Mouse (Mus musculus) limb, embryonic 12.5 days (tissue): ENCODE results near the gene Acp1. TPM values are rescaled to one million over a fixed set of nuclear protein-coding genes. Genes with fewer than 3 reads are reported as not detected.

Experiments used
- ATAC-seq: fragments of 200-750 bp; cut with Nextera tagmentation; 2 replicates; pipeline ENCODE4 v1.8.0; 2017; ENCODE audit warnings: low read depth, moderate TSS enrichment; ENCODE audit not compliant: insufficient number of reproducible peaks, insufficient read depth, low FRiP score, low TSS enrichment
- H3K27ac ChIP-seq: fragments of 300-500 bp; sonication (generic); 2 replicates; pipeline ENCODE4 v1.5.1; 2016; ENCODE audit warnings: mild to moderate bottlenecking, moderate library complexity
- H3K27me3 ChIP-seq: fragments of 300-500 bp; sonication (generic); 2 replicates; pipeline ENCODE4 v1.6.1; 2016; ENCODE audit warnings: mild to moderate bottlenecking, moderate library complexity
- H3K36me3 ChIP-seq: fragments of 300-500 bp; sonication (generic); 2 replicates; pipeline ENCODE4 v1.6.1; 2016; ENCODE audit warnings: mild to moderate bottlenecking, moderate library complexity
- H3K4me1 ChIP-seq: fragments of 300-500 bp; sonication (generic); replicated peaks from 2 replicates; pipeline ENCODE4 v1.6.1; 2016
- H3K4me2 ChIP-seq: fragments of 300-500 bp; sonication (generic); 2 replicates; pipeline ENCODE4 v1.6.1; 2016; ENCODE audit warnings: mild to moderate bottlenecking, moderate library complexity
- H3K4me3 ChIP-seq: fragments of 300-500 bp; sonication (generic); replicated peaks from 2 replicates; pipeline ENCODE4 v1.5.1; 2016; ENCODE audit warnings: mild to moderate bottlenecking
- H3K9ac ChIP-seq: fragments of 300-500 bp; sonication (generic); replicated peaks from 2 replicates; pipeline ENCODE4 v1.6.1; 2016; ENCODE audit warnings: mild to moderate bottlenecking, moderate library complexity
- H3K9me3 ChIP-seq: fragments of 300-500 bp; sonication (generic); 2 replicates; pipeline ENCODE4 v1.6.1; 2016; ENCODE audit warnings: mild to moderate bottlenecking, moderate library complexity
- WGBS: fragments of 180-500 bp; shearing (Covaris S2); methylation state at CpG from one replicate; pipeline ENCODE4 v1.1.7; 2016; 5-methylcytosine and 5-hydroxymethylcytosine counted together
- polyA plus RNA-seq: library from polyadenylated mRNA; unstranded; fragments of >200 nt; fragmentation: Nextera tagmentation; extraction: Ambion mirVana; gene quantifications from 2 replicates; pipeline ENCODE4 v1.2.1, GENCODE M21; 2016

Gene Acp1
- polyA plus RNA-seq, 1 experiment from 2014 or later = 164 TPM

DNA sequence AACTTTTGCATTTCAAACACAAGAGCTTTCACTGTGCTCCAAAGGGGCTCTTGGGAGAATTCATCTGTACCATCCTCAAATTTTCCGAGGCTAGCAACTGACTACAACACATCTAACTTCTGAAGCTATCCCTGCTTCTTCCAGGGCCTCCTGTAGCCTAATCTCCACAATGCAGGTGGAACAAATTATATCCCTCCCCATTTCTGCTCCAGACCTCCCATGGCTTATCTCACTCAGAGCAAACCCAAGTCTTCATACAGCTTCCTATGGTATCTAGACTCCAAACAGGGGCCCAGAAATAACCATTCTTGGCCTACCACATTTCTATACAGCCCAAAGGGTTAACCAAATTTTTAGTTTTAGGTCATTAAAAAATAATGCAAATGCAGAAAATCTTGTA is 2.7 kb downstream of the Acp1 start:
- Histone ChIP-seq H3K4me2 (no peak overlapping the region), H3K9ac (no peak overlapping the region), H3K4me3 (no peak overlapping the region), H3K27ac (no peak overlapping the region), H3K4me1 (peaks cover 17% of the 10 kb centered on the region), H3K9me3 (no peaks in the 10 kb centered on the region), H3K36me3 (peaks cover 12% of the 10 kb centered on the region), H3K27me3 (no peaks in the 10 kb centered on the region)
- no peak for ATAC-seq
- 91% methylated on average over 1 of the region's 1 CpGs for WGBS

GRCm38 (mm10) chr12:30897039-30897438 is 14.3 kb downstream of the Acp1 start:
- no peaks in the 10 kb centered on the region for H3K27me3 ChIP-seq
- no peaks in the 10 kb centered on the region for H3K9me3 ChIP-seq
- no peak overlapping the region for H3K4me2 ChIP-seq
- H3K27ac ChIP-seq = no peak overlapping the region
- 95% methylated on average over 4 of the region's 4 CpGs for whole genome bisulfite sequencing
- no peaks in the 10 kb centered on the region for H3K4me1 ChIP-seq
- H3K4me3 ChIP-seq = no peak overlapping the region
- H3K9ac ChIP-seq = no peak overlapping the region
- ATAC-seq = no peak
- H3K36me3 ChIP-seq = peaks cover 35% of the 10 kb centered on the region

DNA sequence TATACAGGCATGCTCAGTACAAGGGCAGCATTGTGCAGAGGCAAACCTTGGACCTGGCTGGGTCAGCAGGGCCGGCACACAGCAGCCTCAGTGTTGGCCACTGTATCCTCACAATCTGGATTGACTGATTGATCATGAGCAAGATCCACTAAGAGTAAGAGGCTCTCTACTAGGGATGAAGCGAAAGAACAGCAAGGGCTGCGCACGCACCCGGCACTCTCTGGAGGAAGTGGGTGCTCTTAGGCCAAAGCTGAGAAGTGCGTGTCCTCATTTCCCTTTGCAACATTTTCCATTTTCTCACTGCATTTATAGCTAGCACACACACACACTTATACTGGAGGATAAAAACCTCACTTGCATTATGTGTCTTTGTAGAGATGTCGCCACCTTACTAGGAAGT is 20.0 kb downstream of the Acp1 start:
- Histone ChIP-seq H3K4me1 (no peaks in the 10 kb centered on the region), H3K36me3 (peaks cover 10% of the 10 kb centered on the region), H3K27ac (no peak overlapping the region), H3K4me2 (no peak overlapping the region), H3K9ac (no peak overlapping the region), H3K27me3 (peaks cover 15% of the 10 kb centered on the region), H3K4me3 (no peak overlapping the region), H3K9me3 (no peaks in the 10 kb centered on the region)
- 85% methylated on average over 7 of the region's 7 CpGs for WGBS
- no peak for ATAC-seq

- WGBS = 36% methylated on average over 5 of the region's 5 CpGs
- ATAC-seq = no peak
- Histone ChIP-seq H3K4me2 (no peak overlapping the region), H3K36me3 (peaks cover 7% of the 10 kb centered on the region), H3K4me1 (no peaks in the 10 kb centered on the region), H3K27ac (no peak overlapping the region), H3K9ac (no peak overlapping the region), H3K27me3 (peaks cover 29% of the 10 kb centered on the region), H3K4me3 (no peak overlapping the region), H3K9me3 (no peaks in the 10 kb centered on the region)
Measured at GRCm38 (mm10) chr12:30890067-30890466, 21.3 kb downstream of the Acp1 start.

GRCm38 (mm10) chr12:30888003-30888402 is 23.4 kb downstream of the Acp1 start:
- WGBS = 81% methylated on average over 4 of the region's 4 CpGs
- no peak for ATAC-seq
- H3K27ac ChIP-seq = no peak overlapping the region
- peaks cover 16% of the 10 kb centered on the region for H3K4me1 ChIP-seq
- no peaks in the 10 kb centered on the region for H3K9me3 ChIP-seq
- H3K9ac ChIP-seq = no peak overlapping the region
- no peak overlapping the region for H3K4me2 ChIP-seq
- peaks cover 50% of the 10 kb centered on the region for H3K27me3 ChIP-seq
- H3K36me3 ChIP-seq = no peaks in the 10 kb centered on the region
- no peak overlapping the region for H3K4me3 ChIP-seq

GRCm38 (mm10) chr12:30885891-30886290 is 25.5 kb downstream of the Acp1 start:
- Histone ChIP-seq H3K9ac (no peak overlapping the region), H3K27ac (no peak overlapping the region), H3K27me3 (peaks cover 64% of the 10 kb centered on the region), H3K4me1 (peaks cover 16% of the 10 kb centered on the region), H3K36me3 (no peaks in the 10 kb centered on the region), H3K4me3 (no peak overlapping the region), H3K9me3 (no peaks in the 10 kb centered on the region), H3K4me2 (no peak overlapping the region)
- no peak for ATAC-seq
- WGBS = 81% methylated on average over 6 of the region's 6 CpGs

DNA sequence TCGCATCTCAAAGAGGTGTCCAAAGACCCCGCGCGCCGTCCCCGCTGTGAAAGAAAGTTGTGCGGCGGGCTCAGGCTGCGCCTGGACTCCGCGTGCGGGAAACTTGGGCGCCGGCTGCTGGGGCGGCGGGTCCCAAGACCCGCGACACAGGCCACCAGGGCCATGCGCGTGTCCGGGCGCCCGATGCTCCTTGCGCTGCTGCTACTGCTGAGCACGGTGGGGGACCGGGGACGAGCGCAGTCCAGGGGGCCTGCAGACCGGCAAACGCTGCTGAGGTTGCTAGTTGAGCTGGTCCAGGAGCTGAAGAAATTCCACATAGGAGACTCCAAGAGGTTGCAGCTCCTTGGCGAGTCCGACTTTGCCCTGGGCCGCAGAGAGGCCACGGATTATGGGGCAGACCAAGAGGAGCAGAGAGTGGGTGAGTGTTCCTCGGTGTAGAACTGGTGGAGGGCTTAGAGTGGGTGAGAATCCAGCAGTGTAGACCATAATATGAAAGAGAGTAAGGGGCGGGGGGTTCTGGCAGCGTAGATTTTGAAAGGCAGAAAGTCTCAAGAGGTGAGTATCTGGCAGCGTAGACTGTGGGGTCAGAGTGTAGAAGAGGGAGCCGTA is 26.7 kb downstream of the Acp1 start:
- 9% methylated on average over 39 of the region's 39 CpGs for WGBS
- H3K27me3 ChIP-seq = peaks cover 66% of the 10 kb centered on the region
- H3K4me1 ChIP-seq = peaks cover 16% of the 10 kb centered on the region
- no peaks in the 10 kb centered on the region for H3K36me3 ChIP-seq
- ATAC-seq = peak; percentile 52
- peak overlapping the region; percentile 59 for H3K9ac ChIP-seq
- H3K4me3 ChIP-seq = peak overlapping the region; percentile 53
- H3K4me2 ChIP-seq = peak overlapping the region; percentile 96
- H3K27ac ChIP-seq = no peak overlapping the region
- no peaks in the 10 kb centered on the region for H3K9me3 ChIP-seq

DNA sequence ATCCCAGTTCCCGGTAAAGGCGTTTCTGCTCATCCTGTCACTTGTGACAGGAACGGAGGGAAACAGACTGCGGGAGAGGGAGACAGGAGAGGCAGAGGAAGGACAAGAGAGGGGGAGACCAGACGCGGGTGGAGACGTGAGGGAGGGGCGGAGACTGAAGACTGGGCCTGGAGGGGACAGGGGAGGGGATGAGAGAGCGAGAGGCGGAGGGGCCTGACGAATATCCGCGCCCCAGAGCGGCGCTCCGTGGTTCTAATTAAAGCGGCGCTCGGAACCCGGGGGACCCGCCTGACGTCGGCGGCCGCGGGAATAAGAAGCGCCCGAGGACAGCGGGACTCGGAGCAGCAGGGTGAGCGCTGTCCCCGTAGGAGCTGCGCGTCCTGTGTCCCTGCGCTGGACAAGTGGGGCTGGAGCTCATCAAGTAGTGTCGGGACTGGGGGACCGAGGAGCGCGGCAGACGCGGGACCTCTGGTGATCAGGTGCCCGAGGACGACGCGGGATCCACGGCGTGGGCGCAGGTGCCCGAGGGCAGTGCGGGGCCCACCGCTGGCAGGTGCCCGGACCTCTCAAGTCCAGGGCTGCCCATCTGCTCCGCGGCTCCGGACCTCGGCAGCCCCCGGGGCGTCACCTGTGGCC is 27.3 kb downstream of the Acp1 start, which contains the start of gene Alkal2:
Gene Alkal2 (plus strand): TSS at position 337 of the 636 bp plus-strand sequence.
- Histone ChIP-seq H3K9ac (peak within 1 kb of the TSS; percentile 59), H3K36me3 (no peaks in the 10 kb centered on the region), H3K4me3 (peak within 1 kb of the TSS; percentile 53), H3K27me3 (peaks cover 72% of the 10 kb centered on the region), H3K4me1 (peaks cover 16% of the 10 kb centered on the region), H3K27ac (no peak within 1 kb of the TSS), H3K9me3 (no peaks in the 10 kb centered on the region), H3K4me2 (peak within 1 kb of the TSS; percentile 96)
- WGBS = 1% methylated on average over 52 of the region's 58 CpGs
- ATAC-seq = peak; percentile 68

DNA sequence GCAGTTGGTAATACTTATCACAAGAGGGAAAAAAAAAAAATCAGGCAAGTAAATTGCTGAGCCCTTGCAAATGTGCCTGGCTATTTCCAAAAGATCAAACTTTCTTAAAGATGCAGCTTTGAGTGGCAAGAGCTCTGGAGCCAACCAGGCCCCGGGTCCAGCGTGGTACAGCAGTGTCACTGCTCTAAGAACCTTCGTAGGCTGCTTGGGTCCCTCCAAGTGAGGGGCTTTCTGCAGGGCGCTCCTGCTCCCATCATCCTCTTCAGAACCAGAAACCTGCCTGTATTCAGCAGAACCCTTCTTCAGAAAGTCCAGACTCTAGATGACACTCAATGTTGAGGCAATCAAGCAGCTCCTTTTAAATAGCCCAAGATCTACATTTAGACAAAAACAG is 27.8 kb downstream of the Acp1 start:
- WGBS = 22% methylated on average over 4 of the region's 4 CpGs
- Histone ChIP-seq H3K4me1 (peaks cover 16% of the 10 kb centered on the region), H3K9ac (no peak overlapping the region), H3K4me2 (peak overlapping the region; percentile 96), H3K4me3 (peak overlapping the region; percentile 53), H3K27ac (no peak overlapping the region), H3K36me3 (no peaks in the 10 kb centered on the region), H3K27me3 (peaks cover 75% of the 10 kb centered on the region), H3K9me3 (no peaks in the 10 kb centered on the region)
- ATAC-seq = no peak

GRCm38 (mm10) chr12:30879447-30879846 is 31.9 kb downstream of the Acp1 start:
- H3K9me3 ChIP-seq = no peaks in the 10 kb centered on the region
- H3K27me3 ChIP-seq = peaks cover 46% of the 10 kb centered on the region
- whole genome bisulfite sequencing = 66% methylated on average over 6 of the region's 6 CpGs
- peaks cover 10% of the 10 kb centered on the region for H3K4me1 ChIP-seq
- no peaks in the 10 kb centered on the region for H3K36me3 ChIP-seq
- no peak overlapping the region for H3K4me2 ChIP-seq
- no peak overlapping the region for H3K9ac ChIP-seq
- H3K4me3 ChIP-seq = no peak overlapping the region
- ATAC-seq = no peak
- no peak overlapping the region for H3K27ac ChIP-seq

GRCm38 (mm10) chr12:30865781-30866180 is 45.6 kb downstream of the Acp1 start:
- WGBS = 65% methylated on average over 4 of the region's 4 CpGs
- ATAC-seq = no peak
- Histone ChIP-seq H3K9me3 (no peaks in the 10 kb centered on the region), H3K27ac (no peak overlapping the region), H3K4me1 (no peaks in the 10 kb centered on the region), H3K36me3 (no peaks in the 10 kb centered on the region), H3K4me2 (no peak overlapping the region), H3K9ac (no peak overlapping the region), H3K4me3 (no peak overlapping the region), H3K27me3 (no peaks in the 10 kb centered on the region)

GRCm38 (mm10) chr12:30864347-30864746 is 47.0 kb downstream of the Acp1 start:
- Histone ChIP-seq H3K36me3 (no peaks in the 10 kb centered on the region), H3K4me2 (no peak overlapping the region), H3K9ac (no peak overlapping the region), H3K27me3 (no peaks in the 10 kb centered on the region), H3K27ac (no peak overlapping the region), H3K4me3 (no peak overlapping the region), H3K9me3 (no peaks in the 10 kb centered on the region), H3K4me1 (no peaks in the 10 kb centered on the region)
- 74% methylated on average over 2 of the region's 2 CpGs for WGBS
- no peak for ATAC-seq
